Mouse (Mus musculus) midbrain, embryonic 14.5 days (tissue): ENCODE measurements around the gene Il1rl1. TPM values are rescaled to one million over a fixed set of nuclear protein-coding genes. Genes with fewer than 3 reads are reported as not detected.

Experiments
- ATAC-seq: fragments of 200-750 bp; cut with Nextera tagmentation; 2 replicates; pipeline ENCODE4 v1.8.0; 2017; ENCODE audit warnings: moderate number of reproducible peaks, moderate library complexity; ENCODE audit not compliant: low FRiP score, low TSS enrichment
- DNase-seq: peaks from one replicate; pipeline ENCODE4 v3.0.0-alpha.2; 2015
- H3K27ac ChIP-seq: fragments of 300-500 bp; sonication (generic); replicated peaks from 2 replicates; pipeline ENCODE4 v1.5.1; 2014; ENCODE audit warnings: mild to moderate bottlenecking, low read depth, low read length, moderate library complexity
- H3K27me3 ChIP-seq: fragments of 300-500 bp; sonication (generic); 2 replicates; pipeline ENCODE4 v1.6.1; 2014; ENCODE audit warnings: low read length, control low read depth, mixed read lengths; ENCODE audit not compliant: control insufficient read depth, insufficient read depth
- H3K36me3 ChIP-seq: fragments of 300-500 bp; sonication (generic); 2 replicates; pipeline ENCODE4 v1.6.1; 2014; ENCODE audit warnings: low read length, control low read depth; ENCODE audit not compliant: control insufficient read depth, insufficient read depth
- H3K4me1 ChIP-seq: fragments of 300-500 bp; sonication (generic); 2 replicates; pipeline ENCODE4 v1.6.1; 2014; ENCODE audit warnings: mild to moderate bottlenecking, antibody characterized with exemption, low read length, control low read depth; ENCODE audit not compliant: control insufficient read depth, insufficient read depth
- H3K4me2 ChIP-seq: fragments of 300-500 bp; sonication (generic); 2 replicates; pipeline ENCODE4 v1.6.1; 2014; ENCODE audit warnings: mild to moderate bottlenecking, low read length, moderate library complexity
- H3K4me3 ChIP-seq: fragments of 300-500 bp; sonication (generic); replicated peaks from 2 replicates; pipeline ENCODE4 v1.5.1; 2014; ENCODE audit warnings: low read depth, low read length
- H3K9ac ChIP-seq: fragments of 300-500 bp; sonication (generic); replicated peaks from 2 replicates; pipeline ENCODE4 v1.6.1; 2014; ENCODE audit warnings: mild to moderate bottlenecking, low read length, moderate library complexity
- H3K9me3 ChIP-seq: fragments of 300-500 bp; sonication (generic); 2 replicates; pipeline ENCODE4 v1.6.1; 2016; ENCODE audit warnings: low read length, control low read depth, mixed read lengths; ENCODE audit not compliant: control insufficient read depth
- WGBS: fragments of 180-500 bp; shearing (Covaris S2); extraction: QIAGEN DNeasy Blood & Tissue Kit; methylation state at CpG from one replicate; pipeline ENCODE4 v1.1.7; 2014; 5-methylcytosine and 5-hydroxymethylcytosine counted together
- polyA plus RNA-seq: library from polyadenylated mRNA; unstranded; fragments of >200 nt; fragmentation: Nextera tagmentation; extraction: Ambion mirVana; gene quantifications from 2 replicates; pipeline ENCODE4 v1.2.1, GENCODE M21; 2014

Gene Il1rl1
- polyA plus RNA-seq, 1 experiment from 2014 or later: 0.07 TPM

GRCm38 (mm10) chr1:40494594-40494993 is 65.2 kb downstream of the Il1rl1 start:
- no peaks in the 10 kb centered on the region for H3K27me3 ChIP-seq
- no peaks in the 10 kb centered on the region for H3K36me3 ChIP-seq
- no peak overlapping the region for H3K27ac ChIP-seq
- DNase-seq (no peak), ATAC-seq (no peak)
- H3K4me3 ChIP-seq: no peak overlapping the region
- no peak overlapping the region for H3K9ac ChIP-seq
- H3K9me3 ChIP-seq: no peaks in the 10 kb centered on the region
- 91% methylated on average over 4 of the region's 4 CpGs for WGBS
- no peak overlapping the region for H3K4me2 ChIP-seq
- H3K4me1 ChIP-seq: no peaks in the 10 kb centered on the region

GRCm38 (mm10) chr1:40499708-40500107 is 70.3 kb downstream of the Il1rl1 start:
- 95% methylated on average over 1 of the region's 1 CpGs for WGBS
- no peak overlapping the region for H3K9ac ChIP-seq
- ATAC-seq: no peak

GRCm38 (mm10) chr1:40501126-40501525 is 71.8 kb downstream of the Il1rl1 start:
- Histone ChIP-seq H3K27me3 (no peaks in the 10 kb centered on the region), H3K9me3 (no peaks in the 10 kb centered on the region), H3K9ac (no peak overlapping the region), H3K36me3 (no peaks in the 10 kb centered on the region), H3K4me3 (no peak overlapping the region), H3K27ac (no peak overlapping the region), H3K4me1 (no peaks in the 10 kb centered on the region), H3K4me2 (no peak overlapping the region)
- ATAC-seq: no peak
- DNase-seq: no peak
- 90% methylated on average over 4 of the region's 4 CpGs for WGBS

More at GRCm38 (mm10) chr1:40499708-40500107, 70.3 kb downstream of the Il1rl1 start:
- no peaks in the 10 kb centered on the region for H3K27me3 ChIP-seq
- no peak overlapping the region for H3K4me3 ChIP-seq
- no peak overlapping the region for H3K4me2 ChIP-seq
- no peaks in the 10 kb centered on the region for H3K36me3 ChIP-seq
- H3K27ac ChIP-seq: no peak overlapping the region
- no peaks in the 10 kb centered on the region for H3K9me3 ChIP-seq
- DNase-seq: no peak
- no peaks in the 10 kb centered on the region for H3K4me1 ChIP-seq

GRCm38 (mm10) chr1:40501546-40502398 is 72.4 kb downstream of the Il1rl1 start:
- Histone ChIP-seq H3K4me2 (no peak overlapping the region), H3K36me3 (no peaks in the 10 kb centered on the region), H3K27ac (no peak overlapping the region), H3K4me3 (no peak overlapping the region), H3K9ac (no peak overlapping the region), H3K9me3 (no peaks in the 10 kb centered on the region), H3K27me3 (no peaks in the 10 kb centered on the region), H3K4me1 (no peaks in the 10 kb centered on the region)
- no peak for ATAC-seq
- DNase-seq: no peak
- 90% methylated on average over 11 of the region's 11 CpGs for WGBS

- WGBS: 89% methylated on average over 5 of the region's 5 CpGs
These were observed 75.2 kb downstream of the Il1rl1 start for GRCm38 (mm10) chr1:40504548-40504947.

More at GRCm38 (mm10) chr1:40504548-40504947, 75.2 kb downstream of the Il1rl1 start:
- Histone ChIP-seq H3K4me3 (no peak overlapping the region), H3K27me3 (no peaks in the 10 kb centered on the region), H3K4me1 (no peaks in the 10 kb centered on the region), H3K36me3 (no peaks in the 10 kb centered on the region), H3K9ac (no peak overlapping the region), H3K27ac (no peak overlapping the region), H3K9me3 (no peaks in the 10 kb centered on the region), H3K4me2 (no peak overlapping the region)
- ATAC-seq: no peak
- DNase-seq: no peak

Other genes starting within 250 kb of the Il1rl1 start
- gene Il1r1, start 204.5 kb upstream of the Il1rl1 start, polyA plus RNA-seq: 0.36 and 0.79 TPM in 2 replicates
- 0.74 TPM in 2 replicates for gene Il1rl2, start 105.0 kb upstream of the Il1rl1 start, polyA plus RNA-seq
- not detected in 2 replicates for gene Il18r1, start 36.0 kb downstream of the Il1rl1 start, polyA plus RNA-seq
- 0.16 TPM in 1 of 2 replicates, not detected in the other for gene Il18rap, start 85.8 kb downstream of the Il1rl1 start, polyA plus RNA-seq
- not detected in 2 replicates for gene Slc9a4, start 150.5 kb downstream of the Il1rl1 start, polyA plus RNA-seq